Mouse (Mus musculus): ENCODE results near the gene Hpdl. TPM values are rescaled to one million over a fixed set of nuclear protein-coding genes. Genes with fewer than 3 reads are reported as not detected.
"Not testable (repeated sequence)": the region's sequence is repeated elsewhere in the genome, so short reads cannot be mapped to it uniquely, and the experiment has no call there.

Hpdl gene
- 1 to 10 TPM; 1.8 to 4.7 TPM for total RNA-seq (2021)
- long read RNA-seq, experiment 1, transcript Hpdl-201 (1 exons, 1,804 nt) = major isoform, 5 of 5 reads
- long read RNA-seq, experiment 1, partial matches to known transcripts = 0 of 5 reads
- long read RNA-seq, experiment 1, other reads (novel, unspliced or antisense) = 0 of 5 reads
- long read RNA-seq, experiment 2, transcript Hpdl-201 (1 exons, 1,804 nt) = major isoform, 5 of 5 reads
- long read RNA-seq, experiment 2, partial matches to known transcripts = 0 of 5 reads
- long read RNA-seq, experiment 2, other reads (novel, unspliced or antisense) = 0 of 5 reads

DNA sequence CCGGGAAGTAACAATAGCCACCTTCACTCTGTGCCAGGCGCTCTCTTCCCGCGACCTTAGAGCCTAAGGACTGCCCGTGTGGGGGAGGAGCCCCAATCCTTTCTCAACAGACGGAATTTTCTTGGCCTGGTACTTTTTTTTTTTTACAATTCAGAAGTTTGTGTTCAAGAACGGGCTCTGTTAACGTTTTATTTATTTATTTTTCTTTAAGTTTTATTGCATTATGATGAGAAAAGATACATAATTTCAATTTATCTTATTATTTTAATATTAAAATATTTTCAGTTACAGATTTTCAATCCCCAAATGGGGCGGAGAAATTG is at the start of gene Hpdl:
Gene Hpdl (minus strand): TSS at position 14 of the 323 bp plus-strand sequence.
- no peak for DNase-seq (ENCODE audit: low spot score in 2 of 2)

DNA sequence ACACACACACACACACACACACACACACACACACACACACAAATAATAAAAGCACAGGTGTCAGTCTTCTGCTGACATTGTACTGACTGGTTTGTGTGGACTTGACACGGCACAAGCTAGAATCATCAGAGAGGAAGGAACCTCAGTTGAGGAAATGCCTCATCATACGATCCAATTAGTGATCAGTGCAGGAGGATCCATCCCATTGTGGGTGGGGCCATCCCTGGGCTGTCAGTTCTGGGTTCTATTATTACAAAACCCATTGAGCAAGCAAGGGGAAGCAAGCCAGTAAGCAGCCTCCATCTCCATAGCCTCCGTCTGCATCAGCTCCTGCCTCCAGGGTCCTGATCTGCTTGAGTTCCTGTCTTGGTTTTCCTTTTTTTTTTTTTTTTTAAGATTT is 48.4 kb upstream of the Hpdl start:
- DNase-seq (ENCODE audit: low spot score in 2 of 2) = no peak

DNA sequence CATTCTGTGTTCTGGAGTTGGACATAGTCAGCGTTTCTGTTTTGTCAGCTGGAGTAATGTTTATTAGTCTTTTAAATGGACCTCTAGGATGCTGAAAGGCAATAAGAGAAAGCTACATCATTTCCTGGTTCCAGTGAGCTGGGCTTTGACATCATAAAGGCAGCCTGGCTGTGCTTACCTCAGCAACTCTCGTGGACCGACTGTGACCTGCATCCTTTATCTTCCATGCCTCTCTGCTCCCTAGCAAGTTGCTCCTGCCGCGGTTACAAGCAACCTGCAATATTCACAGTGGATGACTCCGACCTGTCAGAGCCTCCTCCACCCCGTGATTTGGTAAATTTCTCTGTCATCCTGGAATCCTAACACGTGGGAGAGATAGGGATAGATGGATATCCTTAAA is 40.5 kb upstream of the Hpdl start:
- no peak for DNase-seq (ENCODE audit: low spot score in 2 of 2)

DNA sequence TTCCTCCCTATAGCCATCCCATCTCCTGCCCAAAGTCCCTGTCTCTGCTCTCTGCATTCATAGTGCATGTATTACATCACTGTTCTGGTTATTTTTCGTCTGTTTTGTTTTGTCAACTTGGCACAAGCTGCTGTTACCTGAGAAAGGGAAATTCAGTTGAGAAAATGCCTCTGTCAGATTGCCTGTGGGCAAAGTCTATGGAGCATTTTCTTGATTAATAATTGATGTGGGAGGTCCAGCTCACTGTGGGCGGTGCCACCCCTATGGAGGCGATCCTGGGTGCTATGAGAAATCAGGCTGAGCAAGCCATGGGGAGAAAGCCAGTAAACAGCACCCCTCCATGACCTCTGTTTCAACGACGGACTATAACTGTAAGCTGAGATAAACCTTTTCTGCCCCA is 38.2 kb upstream of the Hpdl start:
- no peak for DNase-seq (ENCODE audit: low spot score in 2 of 2)

DNA sequence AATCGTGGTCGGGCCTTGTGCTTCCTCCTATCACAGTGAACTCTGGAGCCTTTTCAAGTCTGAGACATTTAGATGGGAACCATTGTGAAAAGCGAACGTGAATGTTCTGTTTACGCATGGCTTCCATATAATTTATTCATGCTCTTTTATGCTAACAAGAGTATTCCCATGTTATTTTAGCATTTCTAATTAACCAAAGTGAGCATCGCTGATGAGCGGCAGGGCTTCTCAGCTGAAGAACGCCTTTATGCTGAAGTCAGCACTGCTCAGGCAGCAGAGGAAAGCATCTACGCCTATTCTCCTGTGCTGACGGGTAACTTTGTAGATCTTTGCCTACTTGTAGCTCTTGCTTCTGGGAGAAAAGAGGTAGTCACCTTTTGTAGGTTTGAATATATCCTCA is 35.7 kb upstream of the Hpdl start:
- DNase-seq (ENCODE audit: low spot score in 2 of 2) = no peak

DNA sequence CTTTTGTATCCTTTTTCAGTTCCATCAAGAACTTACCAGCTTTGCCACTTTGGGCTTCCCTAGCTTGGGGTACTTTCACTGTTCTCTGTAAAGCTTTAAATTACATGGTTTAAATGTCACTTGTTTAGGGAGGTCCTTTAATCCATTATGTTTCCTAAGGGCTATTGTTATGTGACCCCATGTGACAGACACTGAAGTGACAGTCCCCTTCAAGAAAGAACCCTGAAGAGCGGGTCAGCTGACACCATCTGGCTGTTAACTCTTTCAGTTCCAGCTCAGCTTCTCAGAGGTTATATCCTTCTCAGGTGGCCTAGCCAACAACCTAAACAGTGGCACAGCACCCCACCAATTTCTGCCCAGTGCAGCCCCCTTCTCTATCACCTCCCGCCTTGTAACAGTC is 32.8 kb upstream of the Hpdl start:
- DNase-seq (ENCODE audit: low spot score in 2 of 2) = no peak

DNA sequence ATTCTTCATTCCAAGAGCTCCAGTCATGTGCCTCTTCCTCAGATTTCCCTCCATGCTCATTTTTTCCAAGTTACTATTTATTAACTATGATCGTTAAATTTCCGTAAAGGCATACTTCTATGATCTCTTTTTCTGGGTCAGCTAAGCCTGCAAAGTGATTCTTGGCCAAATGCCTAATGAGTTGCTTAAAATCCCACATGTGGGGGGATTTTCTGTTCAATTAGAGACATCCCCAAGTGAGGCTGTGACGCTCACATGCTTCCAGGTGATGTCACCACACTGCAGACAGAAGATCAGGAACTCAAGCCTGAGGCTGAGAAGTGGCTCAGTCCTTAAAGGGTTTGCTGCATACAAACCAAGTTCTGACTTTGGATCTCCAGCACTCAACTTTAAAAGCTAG is 28.4 kb upstream of the Hpdl start:
- no peak for DNase-seq (ENCODE audit: low spot score in 2 of 2)

DNA sequence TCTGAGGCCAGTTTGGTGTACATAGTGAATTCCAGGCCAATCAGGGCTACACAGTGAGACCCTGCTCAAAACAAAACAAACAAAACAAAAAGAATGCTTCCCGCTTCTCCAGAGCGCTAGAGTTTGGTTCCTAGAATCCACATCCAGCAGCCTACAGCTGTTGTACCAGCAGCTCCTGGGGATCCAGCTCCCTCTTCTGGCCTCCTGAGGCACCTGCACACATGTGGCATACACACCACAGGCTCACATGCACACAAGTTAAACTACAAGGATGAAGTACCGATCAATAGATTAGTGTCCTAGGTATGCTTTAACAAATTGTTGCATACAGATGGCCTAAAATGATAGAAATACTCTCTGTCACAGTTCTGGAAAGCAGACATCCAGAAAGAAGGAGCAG is 22.8 kb upstream of the Hpdl start:
- no peak for DNase-seq (ENCODE audit: low spot score in 2 of 2)

DNA sequence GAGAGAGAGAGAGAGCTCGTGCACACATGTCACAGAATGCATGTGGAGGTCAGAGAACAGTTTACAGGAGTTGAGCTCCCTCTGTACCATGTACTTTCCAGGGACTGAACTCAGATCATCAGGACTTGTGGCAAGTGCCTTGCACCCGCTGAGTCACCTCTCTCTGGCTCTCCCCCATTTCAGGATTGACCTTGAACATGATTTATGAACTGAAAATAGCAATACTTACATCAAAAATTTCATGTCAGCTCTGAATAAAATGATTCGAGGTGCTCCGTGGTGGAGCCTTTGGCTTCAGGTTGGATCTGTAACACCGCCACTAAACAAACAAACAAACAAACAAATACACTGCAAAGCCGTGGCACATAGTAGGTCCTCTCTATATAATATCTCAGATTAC is 19.3 kb upstream of the Hpdl start:
- DNase-seq (ENCODE audit: low spot score in 2 of 2) = no peak

DNA sequence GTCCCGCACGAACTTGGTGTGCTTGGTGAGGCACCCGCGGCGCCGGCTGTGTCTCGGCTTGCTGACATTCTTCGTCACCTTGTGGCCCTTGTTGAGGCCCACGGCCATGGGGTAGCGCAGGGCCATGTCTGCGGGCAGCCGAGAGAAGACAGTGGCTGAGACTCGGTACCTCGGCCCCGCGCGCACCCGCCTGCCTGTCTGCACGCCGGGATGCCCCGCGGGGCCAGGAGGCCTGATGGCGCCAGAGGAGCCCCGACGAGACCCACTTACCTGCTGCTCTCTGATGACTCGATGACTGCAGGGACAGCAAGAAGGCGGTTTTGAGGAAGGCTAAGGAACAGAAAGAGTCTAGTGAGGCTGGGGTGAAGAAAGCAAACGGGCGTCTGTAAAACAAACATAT is 18.6 kb upstream of the Hpdl start:
- DNase-seq (ENCODE audit: low spot score in 2 of 2) = not testable (repeated sequence)

DNA sequence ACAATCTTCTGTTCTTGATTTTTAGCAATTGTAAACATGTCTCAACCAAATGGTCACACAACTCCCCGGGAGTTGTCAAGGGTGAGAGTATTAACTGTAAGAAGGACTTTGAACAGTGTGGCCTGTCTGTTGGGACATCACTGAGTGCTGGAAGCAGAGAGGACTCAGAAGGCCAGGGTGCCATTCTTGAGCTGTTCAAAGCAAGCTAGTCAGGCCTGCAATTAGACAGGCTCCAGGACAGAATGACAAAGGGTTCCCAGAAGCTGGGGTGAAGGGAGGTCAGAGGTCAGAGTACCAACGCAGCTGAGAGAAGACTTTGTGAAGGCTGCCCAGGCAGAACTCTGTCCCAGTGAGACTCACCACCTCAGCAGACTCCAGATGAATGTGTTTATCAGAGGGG is 17.5 kb upstream of the Hpdl start:
- no peak for DNase-seq (ENCODE audit: low spot score in 2 of 2)

DNA sequence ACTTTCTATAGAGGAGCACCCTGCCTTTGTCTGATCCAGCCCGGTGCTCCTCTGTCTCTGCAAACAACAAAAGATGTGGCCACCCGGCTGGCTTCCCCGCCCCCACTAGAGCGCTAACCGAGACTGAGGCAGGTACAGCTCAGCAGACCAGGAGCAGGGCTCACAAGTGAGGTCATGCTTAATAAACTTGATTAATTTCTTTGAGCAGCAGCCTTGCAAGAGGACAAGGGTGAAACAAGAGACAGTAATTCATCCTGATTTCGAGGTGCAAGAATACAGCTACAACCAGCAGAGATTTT is 8.5 kb upstream of the Hpdl start:
- DNase-seq (ENCODE audit: low spot score in 2 of 2) = no peak

DNA sequence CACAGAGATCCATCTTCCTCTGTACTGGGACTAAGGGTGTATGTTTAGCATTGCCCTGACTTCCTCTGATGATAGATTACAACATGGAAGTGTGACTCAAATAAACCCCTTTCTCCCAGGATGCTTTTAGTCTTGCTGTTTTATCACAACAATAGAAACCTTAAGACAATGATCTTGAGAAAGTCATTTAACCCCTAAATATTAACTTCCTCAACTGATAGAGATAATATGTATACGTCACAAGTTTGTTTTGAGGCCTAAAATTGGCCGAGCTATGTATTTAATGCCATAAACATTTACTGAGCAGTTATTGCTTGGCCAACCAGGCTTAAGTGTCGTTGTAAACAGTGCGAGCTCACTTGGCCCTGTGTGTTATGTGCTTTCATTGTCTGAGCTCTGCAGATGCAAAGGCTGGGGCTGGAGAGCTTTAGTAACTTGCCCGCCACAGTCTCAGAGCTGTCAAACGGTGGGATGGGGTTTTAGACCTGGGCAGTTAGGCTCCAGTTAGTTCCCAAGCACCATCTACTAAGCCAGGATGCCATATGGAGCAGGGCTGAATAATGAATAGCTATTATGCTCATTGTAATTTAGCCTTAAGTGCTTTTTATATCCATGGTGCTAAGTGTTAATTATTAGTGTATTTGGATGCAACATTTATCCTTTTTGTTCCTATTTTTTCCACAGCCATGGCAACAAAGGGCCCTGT is 8.0 kb upstream of the Hpdl start:
- DNase-seq (ENCODE audit: low spot score in 2 of 2) = no peak

DNA sequence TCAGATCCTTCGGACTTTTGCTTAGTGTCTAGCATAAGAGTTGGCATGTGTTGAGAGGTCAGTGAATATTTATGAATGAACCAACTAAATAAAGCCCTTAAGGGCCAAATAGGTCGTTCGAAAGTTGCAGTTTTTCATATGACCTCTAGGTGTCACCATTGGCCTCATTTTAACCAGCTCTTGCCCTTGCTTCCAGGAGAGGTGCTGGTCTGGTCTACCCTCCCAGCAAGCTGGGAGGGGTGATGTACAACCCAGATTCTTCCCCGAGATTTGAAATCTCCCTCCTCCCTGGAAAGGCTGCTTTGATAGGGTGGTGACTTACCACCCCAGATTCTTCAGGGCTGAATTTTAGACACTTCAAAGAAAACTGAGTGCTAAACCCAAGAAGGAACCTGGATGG is 6.3 kb upstream of the Hpdl start:
- DNase-seq (ENCODE audit: low spot score in 2 of 2) = no peak

DNA sequence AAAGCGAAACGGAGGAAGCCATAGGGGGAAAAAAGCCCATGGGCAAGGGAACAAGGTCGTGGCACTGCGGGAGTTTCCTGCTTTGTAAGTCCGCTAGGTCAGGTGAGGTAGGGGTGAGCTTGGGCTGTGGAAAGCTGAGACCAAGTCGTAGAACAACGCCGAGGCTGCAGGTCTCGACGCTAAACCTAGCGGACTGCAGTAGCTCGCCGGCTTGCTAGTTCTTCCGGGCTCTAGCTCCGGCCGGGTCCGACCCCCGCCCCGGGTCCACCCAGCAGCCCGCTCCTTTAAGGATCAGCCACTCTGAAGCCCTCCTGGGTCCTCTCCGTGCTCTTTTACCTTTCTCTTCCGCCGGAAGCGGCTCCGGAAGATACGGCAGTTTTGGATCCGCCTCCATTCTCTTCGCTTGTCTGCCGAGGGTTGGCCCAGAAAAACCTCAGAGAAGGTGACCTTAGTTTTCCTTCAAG is 3.1 kb upstream of the Hpdl start:
- peak; percentile 55 to 65 for DNase-seq (ENCODE audit: low spot score in 2 of 2)

DNA sequence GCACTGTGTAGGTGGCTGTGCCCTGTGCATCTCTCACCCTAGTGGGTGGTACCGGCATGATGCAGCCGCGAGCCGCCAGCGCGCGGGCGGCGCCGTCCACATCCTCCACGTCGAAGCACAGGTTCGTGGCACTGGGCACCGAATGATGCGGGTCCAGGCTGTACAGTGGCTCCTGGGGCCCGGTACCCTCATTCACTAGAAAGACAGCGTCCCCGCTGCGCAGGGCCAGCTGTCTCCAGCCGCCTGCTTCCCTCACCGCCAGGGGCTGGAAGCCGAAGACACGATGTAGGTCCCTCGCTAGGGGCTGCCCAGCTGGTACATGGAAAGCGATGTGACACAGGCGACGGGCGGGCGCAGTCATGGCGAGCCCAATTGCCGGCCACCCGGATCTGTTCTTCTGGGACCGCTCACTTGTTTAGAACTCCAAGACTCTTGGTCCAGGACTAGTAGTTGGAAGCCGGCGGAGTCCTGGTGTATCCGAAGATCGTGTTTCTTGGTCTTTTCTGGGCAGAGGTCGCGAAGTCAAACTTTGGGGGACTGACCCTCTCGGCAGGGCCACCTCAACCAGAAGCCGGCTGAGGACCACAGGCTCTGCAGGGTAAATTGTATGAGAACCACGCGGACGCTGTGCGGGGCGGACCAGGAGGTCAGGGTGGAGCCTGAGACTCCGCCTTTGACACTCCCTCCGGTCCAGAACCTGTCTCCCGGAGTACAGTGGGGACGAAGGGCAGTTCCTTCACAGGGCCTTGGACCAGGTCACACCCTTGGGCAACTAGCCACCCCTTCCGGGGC is 409 bp downstream of the Hpdl start:
- DNase-seq (ENCODE audit: low spot score in 2 of 2) = peak; percentile 71 to 76

DNA sequence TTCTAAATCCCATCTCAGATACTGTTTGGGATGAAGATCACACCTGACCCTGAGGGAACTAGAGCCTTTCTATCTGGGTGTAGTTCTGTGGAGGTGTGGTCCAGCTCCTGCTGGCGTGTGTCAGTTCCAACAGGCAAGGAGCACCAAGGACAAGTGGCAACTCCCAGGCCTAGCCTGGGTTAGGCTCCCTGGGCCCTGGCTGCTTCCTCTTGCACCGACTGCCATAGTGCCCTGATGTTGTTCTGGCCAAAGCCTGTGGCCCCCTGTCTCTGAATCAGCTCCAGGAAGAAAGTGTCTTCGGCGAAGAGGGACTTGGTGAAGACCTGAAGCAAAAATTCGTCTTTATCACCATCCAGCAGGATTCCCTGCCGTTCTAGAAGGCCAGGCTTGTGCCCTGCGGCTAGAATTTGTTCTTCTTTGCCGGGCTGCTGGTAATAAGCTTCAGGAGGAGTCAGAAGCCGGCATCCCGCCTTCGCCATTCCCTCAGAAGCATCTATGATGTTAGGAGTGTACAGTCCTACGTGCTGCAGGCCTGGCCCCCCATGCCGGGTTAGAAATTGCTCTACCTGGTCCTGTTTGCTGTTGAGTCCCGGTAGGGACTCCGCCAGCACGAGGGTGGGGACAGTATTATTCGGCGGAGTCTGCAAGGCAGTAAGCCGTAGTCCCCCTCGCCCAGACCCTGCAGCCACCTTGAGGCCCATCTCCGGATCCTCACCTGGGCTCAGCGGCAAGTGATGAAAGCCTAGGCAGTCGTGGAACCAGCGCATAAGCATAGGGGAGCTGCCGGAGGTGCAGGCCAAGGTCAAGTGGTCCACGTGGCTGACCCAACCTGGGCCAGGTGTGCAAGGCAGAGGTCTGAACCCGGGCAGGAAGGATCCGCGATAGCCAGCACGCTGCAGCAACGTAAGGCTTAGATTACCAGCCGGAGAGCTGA is 1.3 kb downstream of the Hpdl start:
- DNase-seq (ENCODE audit: low spot score in 2 of 2) = no peak

DNA sequence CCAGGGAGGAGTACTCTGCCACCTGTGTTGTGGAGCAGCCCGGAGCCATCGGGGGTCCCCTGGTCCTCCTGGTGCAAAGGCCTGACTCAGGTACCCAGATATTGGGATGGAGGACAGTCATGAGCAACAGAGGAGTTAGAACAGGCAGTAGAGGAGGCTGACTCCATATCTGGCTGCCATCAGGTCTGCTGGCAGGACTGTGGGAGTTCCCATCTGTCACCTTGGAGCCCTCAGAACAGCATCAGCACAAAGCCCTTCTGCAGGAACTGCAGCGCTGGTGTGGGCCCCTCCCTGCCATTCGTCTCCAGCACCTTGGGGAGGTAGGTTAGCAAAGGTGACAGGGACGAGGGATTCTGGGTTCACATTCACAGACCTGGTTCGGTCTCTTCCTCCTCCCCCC is 4.0 kb downstream of the Hpdl start:
- DNase-seq (ENCODE audit: low spot score in 2 of 2) = no peak

DNA sequence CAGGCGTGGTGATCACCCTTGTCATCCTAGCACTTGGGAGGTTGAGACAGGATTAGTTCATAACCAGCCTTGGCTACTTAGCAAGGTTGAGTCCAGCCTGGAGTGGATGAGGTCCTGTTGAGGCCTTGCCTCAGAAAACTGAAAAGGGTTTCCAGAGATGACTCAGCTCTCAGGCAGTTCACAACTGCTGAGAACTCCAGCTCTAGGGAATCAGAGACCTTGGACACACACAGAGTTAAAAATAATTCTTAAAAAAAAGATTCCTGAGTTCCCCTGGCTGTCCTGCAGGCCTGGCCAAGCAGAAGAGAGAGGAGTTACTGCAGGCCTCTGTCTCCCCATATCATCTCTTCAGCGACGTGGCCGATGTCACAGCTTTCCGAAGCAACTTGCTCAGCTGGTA is 6.2 kb downstream of the Hpdl start:
- no peak for DNase-seq (ENCODE audit: low spot score in 2 of 2)

DNA sequence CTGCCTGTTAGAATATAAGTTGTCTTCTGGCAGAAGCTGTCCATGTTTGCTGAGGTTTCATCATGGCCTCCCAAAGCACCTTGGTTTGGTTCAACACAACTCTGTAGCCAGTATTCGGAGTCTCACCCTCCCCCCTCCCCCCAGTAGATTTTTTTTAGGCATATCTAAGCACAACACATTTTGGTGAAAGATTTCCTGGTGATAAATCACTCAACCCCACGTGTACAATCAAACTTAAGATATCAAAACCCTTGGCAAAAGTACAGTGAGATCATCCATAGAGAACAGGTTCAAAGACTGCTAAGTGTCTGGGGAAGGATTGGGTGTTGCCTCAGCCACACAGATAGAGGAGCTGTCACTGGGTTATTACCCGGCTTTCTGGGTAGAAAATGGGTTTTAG is 10.5 kb downstream of the Hpdl start:
- no peak for DNase-seq (ENCODE audit: low spot score in 2 of 2)
